Mouse (Mus musculus) kidney, adult 2 months (tissue): Measurements from ENCODE around the gene Gzmb.
"Not testable (repeated sequence)": the region's sequence is repeated elsewhere in the genome, so short reads cannot be mapped to it uniquely, and the experiment has no call there.

Source experiments
- CTCF ChIP-seq: fragments of 200-500 bp; conservative IDR thresholded peaks from 2 replicates; pipeline ENCODE4 v1.5.1; 2011; ENCODE audit warnings: low read depth, mild to moderate bottlenecking, control low read depth, low read length, moderate library complexity, mixed read lengths; ENCODE audit not compliant: insufficient read depth, insufficient read length
- POLR2A ChIP-seq: fragments of 200-500 bp; IDR thresholded peaks from one replicate; pipeline ENCODE4 v1.6.1; 2011; ENCODE audit warnings: low read depth, low read length, control low read depth

DNA sequence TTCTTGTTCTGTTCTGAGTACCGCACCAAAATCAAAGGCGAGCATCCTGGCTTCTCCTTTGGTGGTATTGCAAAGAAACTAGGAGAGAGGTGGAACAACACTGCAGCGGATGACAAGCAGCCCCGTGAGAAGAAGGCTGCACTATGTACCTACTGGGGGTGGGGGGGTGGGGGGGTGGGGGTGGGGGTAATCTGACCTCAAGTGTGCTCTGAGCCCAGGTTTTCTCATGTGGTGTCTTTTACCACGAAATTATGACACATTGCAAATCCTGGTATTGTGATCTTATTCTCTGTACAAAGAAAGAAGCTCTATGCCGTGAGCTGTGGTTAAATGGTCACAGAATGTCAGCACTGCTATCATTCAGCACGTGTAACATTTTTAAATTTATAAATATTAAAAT is 14.0 kb upstream of the Gzmb start:
- TF ChIP-seq CTCF, POLR2A: not testable (repeated sequence)
